9 mouse cellular contexts compared by ENCODE assay signal in the genomic region with DNA sequence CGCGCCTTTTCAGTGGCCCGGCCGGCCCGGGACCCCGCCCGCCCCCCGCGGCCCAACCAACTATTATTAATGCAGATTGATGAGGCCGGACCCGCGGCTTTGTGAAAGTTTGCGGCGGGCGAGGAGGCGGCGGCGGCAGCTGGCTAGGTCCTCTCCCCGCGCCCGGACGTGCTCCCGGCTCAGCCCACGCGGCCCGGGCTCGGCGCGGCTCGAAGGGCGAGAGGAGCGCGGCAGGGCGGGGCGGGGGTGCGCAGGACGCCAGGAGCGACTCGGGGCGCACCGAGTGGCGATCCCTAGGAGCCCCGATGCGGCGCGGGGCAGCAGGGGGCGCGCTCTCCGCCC. TPM values are rescaled to one million over a fixed set of nuclear protein-coding genes. Genes with fewer than 3 reads are reported as not detected.
A peak's percentile ranks its signal among the peaks of the same experiment; 100 is the strongest.
DNase-seq lines count a peak whose midpoint lies in the region; ATAC-seq and TF ChIP-seq lines count a peak whose summit lies in the region.
"Had no signal": no experiment of that assay in that cellular context is flagged by ENCODE, and none has a peak within 500 bp of the region (broad histone marks: within the 10 kb centered on the region; RNA-seq: fewer than 3 reads in every experiment).

A gene (minus strand): TSS at position 314 of the 342 bp plus-strand sequence.

- H3K4me3 ChIP-seq in heart, embryonic 12.5 days: peak within 1 kb of the TSS; percentile 55
- H3K4me3 ChIP-seq in heart, postnatal 0 days (ENCODE audit: low read depth, low read length): peak within 1 kb of the TSS; percentile 41
- peak within 1 kb of the TSS; percentile 46 for H3K4me3 ChIP-seq in liver, embryonic 11.5 days (ENCODE audit: low read depth, low read length)
- H3K4me3 ChIP-seq in neural tube, embryonic 15.5 days (replicated peaks): peak within 1 kb of the TSS; percentile 53
- H3K4me3 ChIP-seq in cerebellum, adult 2 months (replicated peaks; ENCODE audit: insufficient read depth, low read depth, low read length): no peak within 1 kb of the TSS

- no peaks in the 10 kb centered on the region for H3K9me3 ChIP-seq in heart, embryonic 12.5 days (replicated peaks)
- H3K9me3 ChIP-seq in heart, postnatal 0 days (replicated peaks; ENCODE audit: control insufficient read depth, low read length): no peaks in the 10 kb centered on the region
- H3K9me3 ChIP-seq in liver, embryonic 11.5 days (ENCODE audit: control insufficient read depth, low read length): no peaks in the 10 kb centered on the region
- H3K9me3 ChIP-seq in neural tube, embryonic 15.5 days (replicated peaks): no peaks in the 10 kb centered on the region

- H3K4me1 ChIP-seq in heart, embryonic 12.5 days (replicated peaks): peaks cover 15% of the 10 kb centered on the region
- 0 out of 2 replicates have a peak, but pooled peaks cover 6% of the 10 kb centered on the region for H3K4me1 ChIP-seq in heart, postnatal 0 days (ENCODE audit: control insufficient read depth, insufficient read depth)
- H3K4me1 ChIP-seq in liver, embryonic 11.5 days (replicated peaks; ENCODE audit: control insufficient read depth, insufficient read depth, low read length): peaks cover 11% of the 10 kb centered on the region
- H3K4me1 ChIP-seq in neural tube, embryonic 15.5 days: peaks cover 40% of the 10 kb centered on the region
- H3K4me1 ChIP-seq in cerebellum, adult 2 months (ENCODE audit: control insufficient read depth, insufficient read depth, low read length): no peaks in the 10 kb centered on the region

- intact Hi-C loops in heart, postnatal 25 days (cut with DNase I): no loop called here

- ATAC-seq in heart, embryonic 12.5 days (ENCODE audit: insufficient number of reproducible peaks, low FRiP score): no peak
- no peak; the same call in 1 of the 2 replicates for ATAC-seq in heart, postnatal 0 days (ENCODE audit: insufficient read depth, low read depth)
- ATAC-seq in liver, embryonic 11.5 days (replicated peaks; ENCODE audit: low FRiP score): no peak
- no peak for ATAC-seq in neural tube, embryonic 15.5 days (ENCODE audit: low FRiP score)

- peaks cover 96% of the 10 kb centered on the region for H3K27me3 ChIP-seq in heart, embryonic 12.5 days (replicated peaks)
- H3K27me3 ChIP-seq in heart, postnatal 0 days (ENCODE audit: control insufficient read depth, insufficient read depth, low read length): peaks cover 89% of the 10 kb centered on the region
- H3K27me3 ChIP-seq in liver, embryonic 11.5 days (replicated peaks; ENCODE audit: control insufficient read depth, insufficient read depth, low read length): peaks cover 99% of the 10 kb centered on the region
- H3K27me3 ChIP-seq in neural tube, embryonic 15.5 days (replicated peaks): peaks cover 68% of the 10 kb centered on the region
- H3K27me3 ChIP-seq in cerebellum, adult 2 months (ENCODE audit: control insufficient read depth, insufficient read depth, low read length): peaks cover 7% of the 10 kb centered on the region; the same call in 1 of the 2 replicates

- peak within 1 kb of the TSS; percentile 90 for H3K4me2 ChIP-seq in heart, embryonic 12.5 days
- peak within 1 kb of the TSS; percentile 70 for H3K4me2 ChIP-seq in heart, postnatal 0 days (ENCODE audit: low read depth, low read length)
- H3K4me2 ChIP-seq in liver, embryonic 11.5 days: peak within 1 kb of the TSS; percentile 65
- peak within 1 kb of the TSS; percentile 96 for H3K4me2 ChIP-seq in neural tube, embryonic 15.5 days

- no peaks in the 10 kb centered on the region for H3K36me3 ChIP-seq in heart, embryonic 12.5 days
- H3K36me3 ChIP-seq in heart, postnatal 0 days (replicated peaks; ENCODE audit: control insufficient read depth, insufficient read depth, low read length): no peaks in the 10 kb centered on the region
- no peaks in the 10 kb centered on the region for H3K36me3 ChIP-seq in liver, embryonic 11.5 days (ENCODE audit: control insufficient read depth, insufficient read depth, low read length)
- H3K36me3 ChIP-seq in neural tube, embryonic 15.5 days: no peaks in the 10 kb centered on the region

- no peak within 1 kb of the TSS for H3K27ac ChIP-seq in heart, embryonic 12.5 days (ENCODE audit: poor library complexity, severe bottlenecking)
- H3K27ac ChIP-seq in heart, postnatal 0 days (ENCODE audit: low read depth): no peak within 1 kb of the TSS
- no peak within 1 kb of the TSS for H3K27ac ChIP-seq in liver, embryonic 11.5 days (ENCODE audit: low read depth, low read length)
- H3K27ac ChIP-seq in neural tube, embryonic 15.5 days (replicated peaks): peak within 1 kb of the TSS; percentile 51
- no peak within 1 kb of the TSS for H3K27ac ChIP-seq in cerebellum, adult 2 months (ENCODE audit: insufficient read depth, low read length)

- no peak for TF ChIP-seq POLR2A in cerebellum, adult 2 months (IDR thresholded peaks at IDR 0.05; ENCODE audit: borderline replicate concordance, insufficient read depth, low read length)

- no peak for TF ChIP-seq EP300 in heart, postnatal 0 days (IDR thresholded peaks at IDR 0.05; ENCODE audit: low read depth)

- DNase-seq in heart, postnatal 25 days (ENCODE audit: low spot score): no peak
- DNase-seq in adrenal gland, postnatal 25 days: peak; percentile 57
- DNase-seq in heart, postnatal 0 days (ENCODE audit: low spot score): no peak
- no peak for DNase-seq in liver, embryonic 11.5 days (ENCODE audit: low spot score)
- no peak for DNase-seq in cerebellum, adult 9-10 months
- DNase-seq in cerebellum, adult 2 months: no peak

- peak within 1 kb of the TSS; percentile 66 for H3K9ac ChIP-seq in heart, embryonic 12.5 days
- no peak within 1 kb of the TSS for H3K9ac ChIP-seq in heart, postnatal 0 days (replicated peaks; ENCODE audit: low read depth, low read length)
- H3K9ac ChIP-seq in liver, embryonic 11.5 days (ENCODE audit: low read depth, low read length): no peak within 1 kb of the TSS
- H3K9ac ChIP-seq in neural tube, embryonic 15.5 days (replicated peaks): peak within 1 kb of the TSS; percentile 64

- no peak for TF ChIP-seq CTCF in heart, postnatal 0 days (IDR thresholded peaks at IDR 0.05; ENCODE audit: low read depth)
- no peak for TF ChIP-seq CTCF in cerebellum, adult 2 months (IDR thresholded peaks at IDR 0.05; ENCODE audit: borderline replicate concordance, insufficient read depth, low read depth, low read length)

- WGBS in heart, embryonic 12.5 days: under 1% methylated on average over 38 of the region's 49 CpGs
- under 1% methylated on average over 20 of the region's 49 CpGs for WGBS in heart, postnatal 0 days
- under 1% methylated on average over 41 of the region's 49 CpGs for WGBS in liver, embryonic 11.5 days
- under 1% methylated on average over 21 of the region's 49 CpGs for WGBS in neural tube, embryonic 15.5 days
- 1% methylated on average over 49 of the region's 49 CpGs for WGBS in cerebellum, adult 2 months

RNA-seq across cellular contexts. Expression of the gene that starts here (rescaled TPM):
- polyA plus RNA-seq in heart, embryonic 12.5 days (2016; fragmentation: Nextera tagmentation; extraction: Ambion mirVana): not detected in 2 replicates
- total RNA-seq in heart, postnatal 25 days (2021): not detected
- total RNA-seq in adrenal gland, postnatal 25 days (2021): not detected in 2 replicates
- not detected in 2 replicates for total RNA-seq in heart, postnatal 0 days (2014; rRNA removed; ENCODE audit: low replicate concordance)
- not detected in 2 replicates for polyA plus RNA-seq in heart, postnatal 0 days (2015; fragmentation: Nextera tagmentation; extraction: Ambion mirVana)
- 0.04 TPM in 1 of 2 replicates, not detected in the other for polyA plus RNA-seq in liver, embryonic 11.5 days (2014; fragmentation: Nextera tagmentation; extraction: Ambion mirVana)
- 5.9 and 13.7 TPM in 2 replicates for polyA plus RNA-seq in neural tube, embryonic 15.5 days (2015; fragmentation: Nextera tagmentation; extraction: Ambion mirVana)
- polyA plus RNA-seq in cerebellum, adult 2 months (2012; rRNA removed): 0.38 and 0.44 TPM in 2 replicates
- polyA plus RNA-seq: gonadal fat pad, adult 2 months had no signal

Comparison
In these comparisons a context has a peak if more than half of its experiments do, and no peak if none do; other contexts are left out.
1. H3K9ac ChIP-seq: peak in heart, embryonic 12.5 days (single experiment) and neural tube, embryonic 15.5 days (single experiment); none in heart, postnatal 0 days (single experiment) and liver, embryonic 11.5 days (single experiment).
2. Peak in DNase-seq in adrenal gland, postnatal 25 days; RNA of the gene not detected or under 1 TPM.
3. Peak in every context shown above with its lines, with median percentiles within 50 percentile points of each other: H3K4me2 ChIP-seq.